Mouse (Mus musculus) liver, embryonic 14.5 days (tissue): Measurements from ENCODE around the gene Nmnat2.

ENCODE experiments used
- CTCF ChIP-seq: IDR thresholded peaks from 2 replicates; pipeline ENCODE4 v1.5.1; 2016; ENCODE audit warnings: antibody characterized with exemption, low read depth, control low read depth
- EP300 ChIP-seq: IDR thresholded peaks from 2 replicates; pipeline ENCODE4 v1.6.1; 2016; ENCODE audit warnings: antibody characterized with exemption, low read depth

- TF ChIP-seq CTCF (no peak), EP300 (no peak)
Measured at GRCm38 (mm10) chr1:152966686-152967085, 11.9 kb downstream of the Nmnat2 start.
